Mouse (Mus musculus) mature B cell (primary cell): Measurements from ENCODE around the gene Kcnd3.

Experiments used
- in situ Hi-C: fragments of 300-500 bp; cut with MboI; formaldehyde crosslinking; loops from 2 replicates; pipeline ENCODE4 v1.14.3; 2019

The Kcnd3 gene

GRCm38 (mm10) chr3:105655031-105655585 lies 203.0 kb downstream of the Kcnd3 start:
- in situ Hi-C loops: no loop called here

- in situ Hi-C loops: no loop called here
These were observed 208.4 kb downstream of the Kcnd3 start for GRCm38 (mm10) chr3:105660530-105660929.

GRCm38 (mm10) chr3:105663043-105663442 lies 210.9 kb downstream of the Kcnd3 start:
- in situ Hi-C loops: no loop called here

GRCm38 (mm10) chr3:105665105-105665765 lies 213.1 kb downstream of the Kcnd3 start:
- in situ Hi-C loops: no loop called here

- in situ Hi-C loops: no loop called here
These were observed 214.9 kb downstream of the Kcnd3 start for GRCm38 (mm10) chr3:105666996-105667523.

- in situ Hi-C loops: no loop called here
These were observed 216.0 kb downstream of the Kcnd3 start for GRCm38 (mm10) chr3:105668161-105668560.

- in situ Hi-C loops: loop anchor here (10.0 kb wide), 1 partner anchor 775 kb away; no protein-coding TSS in a partner anchor
These were observed 217.6 kb downstream of the Kcnd3 start for GRCm38 (mm10) chr3:105669776-105670175.

- in situ Hi-C loops: loop anchor here (10.0 kb wide), 1 partner anchor 774 kb away; no protein-coding TSS in a partner anchor
These were observed 218.7 kb downstream of the Kcnd3 start for GRCm38 (mm10) chr3:105670801-105671200.

GRCm38 (mm10) chr3:105674595-105675218 lies 222.6 kb downstream of the Kcnd3 start:
- in situ Hi-C loops: loop anchor here (10.0 kb wide), 1 partner anchor 770 kb away; no protein-coding TSS in a partner anchor

GRCm38 (mm10) chr3:105675932-105676331 lies 223.8 kb downstream of the Kcnd3 start:
- in situ Hi-C loops: loop anchor here (10.0 kb wide), 1 partner anchor 769 kb away; no protein-coding TSS in a partner anchor

GRCm38 (mm10) chr3:105680346-105680745 lies 228.2 kb downstream of the Kcnd3 start:
- in situ Hi-C loops: no loop called here

- in situ Hi-C loops: loop anchor here (5.0 kb wide), 2 partner anchors 36 to 206 kb away; no protein-coding TSS in a partner anchor
These were observed 234.5 kb downstream of the Kcnd3 start for GRCm38 (mm10) chr3:105686394-105687323.

GRCm38 (mm10) chr3:105687324-105688060 lies 235.4 kb downstream of the Kcnd3 start, which contains the start of gene Ddx20:
Gene Ddx20 (minus strand): TSS chr3:105687574.
- in situ Hi-C loops: loop anchor here (5.0 kb wide), 2 partner anchors 35 to 205 kb away; no protein-coding TSS in a partner anchor

- in situ Hi-C loops: loop anchor here (5.0 kb wide), 2 partner anchors 34 to 204 kb away; no protein-coding TSS in a partner anchor
These were observed 236.4 kb downstream of the Kcnd3 start for GRCm38 (mm10) chr3:105688536-105688935.

GRCm38 (mm10) chr3:105693327-105694080 lies 241.4 kb downstream of the Kcnd3 start:
- in situ Hi-C loops: no loop called here

GRCm38 (mm10) chr3:105695476-105696386 lies 243.6 kb downstream of the Kcnd3 start:
- in situ Hi-C loops: no loop called here

- in situ Hi-C loops: no loop called here
These were observed 244.4 kb downstream of the Kcnd3 start for GRCm38 (mm10) chr3:105696387-105697147.

- in situ Hi-C loops: no loop called here
These were observed 245.0 kb downstream of the Kcnd3 start for GRCm38 (mm10) chr3:105697148-105697441.
